Mouse (Mus musculus) frontal cortex, adult 2 months (tissue): ENCODE measurements around the gene Wfdc21. TPM values are rescaled to one million over a fixed set of nuclear protein-coding genes. Genes with fewer than 3 reads are reported as not detected.

ENCODE experiments used
- DNase-seq, 2 experiments: peaks; one replicate each; pipeline ENCODE4 v3.0.0; 2022; ENCODE audit warnings: low spot score in 1 of 2; ENCODE audit errors: extremely low spot score in 1 of 2
- polyA plus RNA-seq: library from polyadenylated mRNA; depleted of rRNA; stranded (reverse); fragments of >200 nt; gene quantifications from 2 replicates; pipeline ENCODE4 v1.2.3, GENCODE M21; 2012

Wfdc21 gene
- polyA plus RNA-seq, 1 experiment: not detected

- DNase-seq: no peak
These were observed 881 bp downstream of the Wfdc21 start for GRCm38 (mm10) chr11:83747376-83748265.

GRCm38 (mm10) chr11:83753581-83754181, 6.9 kb downstream of the Wfdc21 start, which contains the start of gene Heatr6:
Heatr6 (plus strand) TSS chr11:83753696.
- peak; percentile 77 to 91 for DNase-seq

- peak in 1 of 2 experiments; percentile 3 for DNase-seq
These were observed 7.5 kb downstream of the Wfdc21 start for GRCm38 (mm10) chr11:83754227-83754626.

- no peak for DNase-seq
These were observed 20.6 kb downstream of the Wfdc21 start for GRCm38 (mm10) chr11:83767306-83767705.

GRCm38 (mm10) chr11:83768976-83769375, 22.2 kb downstream of the Wfdc21 start:
- DNase-seq: no peak

- no peak for DNase-seq
These were observed 24.3 kb downstream of the Wfdc21 start for GRCm38 (mm10) chr11:83771014-83771413.

- no peak for DNase-seq
These were observed 25.6 kb downstream of the Wfdc21 start for GRCm38 (mm10) chr11:83772341-83772740.

- no peak for DNase-seq
These were observed 27.0 kb downstream of the Wfdc21 start for GRCm38 (mm10) chr11:83773691-83774090.

- no peak for DNase-seq
These were observed 27.6 kb downstream of the Wfdc21 start for GRCm38 (mm10) chr11:83774324-83774723.

GRCm38 (mm10) chr11:83776798-83777197, 30.1 kb downstream of the Wfdc21 start:
- DNase-seq: no peak

- DNase-seq: no peak
These were observed 37.3 kb downstream of the Wfdc21 start for GRCm38 (mm10) chr11:83783931-83784600.

- DNase-seq: peak in 1 of 2 experiments; percentile 40
These were observed 37.9 kb downstream of the Wfdc21 start for GRCm38 (mm10) chr11:83784661-83785060.

GRCm38 (mm10) chr11:83785366-83785765, 38.6 kb downstream of the Wfdc21 start:
- DNase-seq: peak in 1 of 2 experiments; percentile 81

GRCm38 (mm10) chr11:83786835-83787234, 40.1 kb downstream of the Wfdc21 start:
- DNase-seq: no peak

- DNase-seq: no peak
These were observed 40.8 kb downstream of the Wfdc21 start for GRCm38 (mm10) chr11:83787401-83788021.

GRCm38 (mm10) chr11:83788331-83788730, 41.6 kb downstream of the Wfdc21 start:
- DNase-seq: no peak

GRCm38 (mm10) chr11:83789259-83789658, 42.5 kb downstream of the Wfdc21 start:
- DNase-seq: peak in 1 of 2 experiments; percentile 20

GRCm38 (mm10) chr11:83791133-83791532, 44.4 kb downstream of the Wfdc21 start:
- no peak for DNase-seq

- DNase-seq: no peak
These were observed 45.7 kb downstream of the Wfdc21 start for GRCm38 (mm10) chr11:83792316-83792914.

GRCm38 (mm10) chr11:83793264-83793663, 46.5 kb downstream of the Wfdc21 start:
- DNase-seq: no peak
